In the genomic region with DNA sequence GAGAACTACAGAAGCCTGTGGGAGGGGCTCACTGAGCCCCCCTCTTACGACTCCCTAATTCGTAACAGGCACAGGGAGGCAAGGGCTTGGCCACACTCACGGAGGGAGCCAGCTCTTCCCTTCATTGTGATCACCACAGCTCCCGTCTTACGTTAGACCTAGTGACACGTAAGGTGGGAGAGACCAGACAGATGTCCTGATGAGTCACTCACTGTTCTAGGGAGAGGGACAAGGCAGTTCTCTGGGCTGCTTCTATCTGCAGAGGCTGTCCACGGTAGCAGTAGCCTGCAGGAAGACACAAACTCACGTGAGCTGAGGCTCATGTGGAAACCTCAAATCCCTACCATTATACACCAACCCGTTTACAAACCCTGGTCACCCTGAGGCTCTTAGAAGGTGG, we compare ENCODE assay signal across 16 mouse cellular contexts. TPM values are rescaled to one million over a fixed set of nuclear protein-coding genes. Genes with fewer than 3 reads are reported as not detected.
DNase-seq lines count a peak whose midpoint lies in the region; ATAC-seq and TF ChIP-seq lines count a peak whose summit lies in the region.
"Had no signal": no experiment of that assay in that cellular context is flagged by ENCODE, and none has a peak within 500 bp of the region (broad histone marks: within the 10 kb centered on the region; RNA-seq: fewer than 3 reads in every experiment).

No protein-coding gene starts in this region.

- no peak for TF ChIP-seq POLR2A in cerebellum, adult 2 months (IDR thresholded peaks at IDR 0.05; ENCODE audit: borderline replicate concordance, insufficient read depth, low read length)

- peaks cover 76% of the 10 kb centered on the region for H3K4me1 ChIP-seq in cerebellum, adult 2 months (ENCODE audit: control insufficient read depth, insufficient read depth, low read length)
- H3K4me1 ChIP-seq in lung, embryonic 14.5 days (ENCODE audit: insufficient read depth): no peaks in the 10 kb centered on the region
- peaks cover 60% of the 10 kb centered on the region for H3K4me1 ChIP-seq in liver, embryonic 15.5 days (replicated peaks)
- no peaks in the 10 kb centered on the region for H3K4me1 ChIP-seq in kidney, embryonic 16.5 days (ENCODE audit: insufficient read depth, low read length)

- no peak for TF ChIP-seq CTCF in cerebellum, adult 2 months (IDR thresholded peaks at IDR 0.05; ENCODE audit: borderline replicate concordance, insufficient read depth, low read depth, low read length)
- no peak for TF ChIP-seq CTCF in lung, embryonic 14.5 days (IDR thresholded peaks at IDR 0.05; ENCODE audit: low read depth)

- H3K36me3 ChIP-seq in lung, embryonic 14.5 days (ENCODE audit: insufficient read depth): peaks cover 23% of the 10 kb centered on the region
- no peaks in the 10 kb centered on the region for H3K36me3 ChIP-seq in liver, embryonic 15.5 days (replicated peaks)
- no peaks in the 10 kb centered on the region for H3K36me3 ChIP-seq in kidney, embryonic 16.5 days (ENCODE audit: insufficient read depth, low read length)

- ATAC-seq in cerebellum, adult (ENCODE audit: insufficient number of reproducible peaks, low FRiP score, low TSS enrichment): no peak
- peak; percentile 42; the same call in 1 of the 2 replicates for ATAC-seq in lung, embryonic 14.5 days (ENCODE audit: insufficient read depth)
- ATAC-seq in erythroblast, adult 5-6 weeks (replicated peaks; ENCODE audit: low FRiP score, poor library complexity, severe bottlenecking): peak; percentile 67
- ATAC-seq in liver, embryonic 15.5 days (ENCODE audit: insufficient read depth): peak; percentile 88
- no peak for ATAC-seq in megakaryocyte, adult 5-6 weeks (ENCODE audit: poor library complexity, severe bottlenecking)
- ATAC-seq in kidney, embryonic 16.5 days (ENCODE audit: low FRiP score, low TSS enrichment): no peak
- ATAC-seq: forebrain, postnatal 0 days had no signal

- no peak for DNase-seq in cerebellum, adult 2 months
- no peak for DNase-seq in lung, embryonic 14.5 days
- no peak for DNase-seq in lung, postnatal 4 days
- DNase-seq: forebrain, postnatal 0 days; gastrocnemius, postnatal 25 days; kidney, adult 18-20 months; lung, adult 2 months; spleen, adult 18-20 months; thymus, adult 2 months had no signal

- no peak overlapping the region for H3K4me2 ChIP-seq in lung, embryonic 14.5 days
- peak overlapping the region; percentile 63 for H3K4me2 ChIP-seq in liver, embryonic 15.5 days
- H3K4me2 ChIP-seq in kidney, embryonic 16.5 days (replicated peaks; ENCODE audit: low read depth, low read length): no peak overlapping the region
- H3K4me2 ChIP-seq: midbrain, embryonic 13.5 days; neural tube, embryonic 12.5 days had no signal

- no peaks in the 10 kb centered on the region for H3K9me3 ChIP-seq in lung, embryonic 14.5 days (ENCODE audit: low read depth, low read length)
- H3K9me3 ChIP-seq in liver, embryonic 15.5 days (replicated peaks): no peaks in the 10 kb centered on the region
- H3K9me3 ChIP-seq in kidney, embryonic 16.5 days (ENCODE audit: low read length): no peaks in the 10 kb centered on the region
- H3K9me3 ChIP-seq: midbrain, embryonic 13.5 days; neural tube, embryonic 12.5 days had no signal

- H3K27me3 ChIP-seq in cerebellum, adult 2 months (ENCODE audit: control insufficient read depth, insufficient read depth, low read length): no peaks in the 10 kb centered on the region
- H3K27me3 ChIP-seq in lung, embryonic 14.5 days (ENCODE audit: insufficient read depth, low read length): no peaks in the 10 kb centered on the region
- no peaks in the 10 kb centered on the region for H3K27me3 ChIP-seq in liver, embryonic 15.5 days
- no peaks in the 10 kb centered on the region for H3K27me3 ChIP-seq in kidney, embryonic 16.5 days (ENCODE audit: insufficient read depth, low read length)
- H3K27me3 ChIP-seq: midbrain, embryonic 13.5 days; neural tube, embryonic 12.5 days had no signal

- H3K9ac ChIP-seq in lung, embryonic 14.5 days: no peak overlapping the region
- H3K9ac ChIP-seq in liver, embryonic 15.5 days: peak overlapping the region; percentile 49
- no peak overlapping the region for H3K9ac ChIP-seq in kidney, embryonic 16.5 days (replicated peaks; ENCODE audit: low read length)
- H3K9ac ChIP-seq: forebrain, postnatal 0 days; neural tube, embryonic 12.5 days had no signal

- H3K27ac ChIP-seq in cerebellum, adult 2 months (ENCODE audit: insufficient read depth, low read length): peak overlapping the region; percentile 79
- H3K27ac ChIP-seq in lung, embryonic 14.5 days (ENCODE audit: low read depth): no peak overlapping the region; the same call in 1 of the 2 replicates
- H3K27ac ChIP-seq in liver, embryonic 15.5 days (replicated peaks): peak overlapping the region; percentile 99
- H3K27ac ChIP-seq in kidney, embryonic 16.5 days (ENCODE audit: low read length): no peak overlapping the region
- H3K27ac ChIP-seq: midbrain, embryonic 13.5 days; neural tube, embryonic 12.5 days had no signal

- WGBS in cerebellum, adult 2 months: 19% methylated on average over 9 of the region's 9 CpGs
- whole genome bisulfite sequencing in lung, embryonic 14.5 days: 79% methylated on average over 9 of the region's 9 CpGs
- WGBS in liver, embryonic 15.5 days (ENCODE audit: insufficient replicate concordance): 37% methylated on average over 9 of the region's 9 CpGs
- WGBS in kidney, embryonic 16.5 days: 80% methylated on average over 9 of the region's 9 CpGs

- no peak overlapping the region for H3K4me3 ChIP-seq in cerebellum, adult 2 months (replicated peaks; ENCODE audit: insufficient read depth, low read depth, low read length)
- H3K4me3 ChIP-seq in lung, embryonic 14.5 days (ENCODE audit: low read depth, low read length): no peak overlapping the region
- H3K4me3 ChIP-seq in liver, embryonic 15.5 days (replicated peaks): peak overlapping the region; percentile 32
- no peak overlapping the region for H3K4me3 ChIP-seq in kidney, embryonic 16.5 days (ENCODE audit: low read length)
- H3K4me3 ChIP-seq: midbrain, embryonic 13.5 days; neural tube, embryonic 12.5 days had no signal

RNA-seq across cellular contexts. Expression of a gene that starts 52.9 kb away (rescaled TPM):
- polyA plus RNA-seq in cerebellum, adult 2 months (2012; rRNA removed): 41.4 and 43.2 TPM in 2 replicates
- 39.0 and 41.0 TPM in 2 replicates for polyA plus RNA-seq in lung, embryonic 14.5 days (2014; fragmentation: Nextera tagmentation; extraction: Ambion mirVana)
- total RNA-seq in erythroblast, adult 5-6 weeks (2015; ENCODE audit: low replicate concordance): 1.0 and 2.1 TPM in 2 replicates
- 3.5 and 7.2 TPM in 2 replicates for total RNA-seq in erythroblast, adult 5-6 weeks (2017; ENCODE audit: low replicate concordance)
- 12.2 and 12.3 TPM in 2 replicates for polyA plus RNA-seq in liver, embryonic 15.5 days (2015; fragmentation: Nextera tagmentation; extraction: Ambion mirVana)
- total RNA-seq in megakaryocyte, adult 5-6 weeks (2015): 7.5 and 10.2 TPM in 2 replicates
- total RNA-seq in megakaryocyte, adult 5-6 weeks (2017): 5.8 and 6.4 TPM in 2 replicates
- polyA plus RNA-seq in kidney, embryonic 16.5 days (2015; fragmentation: Nextera tagmentation; extraction: Ambion mirVana): 40.4 and 41.3 TPM in 2 replicates

Comparison
In these comparisons a context has a peak if more than half of its experiments do, and no peak if none do; other contexts are left out.
1. H3K27ac ChIP-seq: peak in cerebellum, adult 2 months (single experiment) and liver, embryonic 15.5 days (single experiment); none in lung, embryonic 14.5 days (single experiment) and kidney, embryonic 16.5 days (single experiment).
2. ATAC-seq: peak in lung, embryonic 14.5 days (single experiment), erythroblast, adult 5-6 weeks (single experiment) and liver, embryonic 15.5 days (single experiment); none in cerebellum, adult (single experiment), megakaryocyte, adult 5-6 weeks (single experiment) and kidney, embryonic 16.5 days (single experiment).